Mouse (Mus musculus): Measurements from ENCODE around the gene Nefh.

Nefh gene

DNA sequence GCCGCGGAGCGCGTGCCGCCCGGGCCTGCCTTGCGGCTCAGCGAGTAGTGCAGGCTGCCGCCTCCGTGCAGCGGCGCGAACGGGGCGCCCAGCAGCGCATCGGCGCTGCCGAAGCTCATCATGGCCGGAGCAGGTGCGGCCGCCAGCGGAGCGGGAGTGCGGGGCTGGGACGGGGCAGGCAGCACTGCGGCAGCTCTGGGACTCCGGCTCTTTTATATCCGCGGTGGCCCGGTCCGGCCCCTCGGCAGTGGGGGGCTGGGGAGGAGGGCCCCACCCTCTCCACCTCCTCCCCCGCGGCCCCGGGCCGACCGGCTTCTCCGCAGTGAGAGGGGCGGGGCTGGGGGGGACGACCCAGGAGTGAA, at the start of gene Nefh:
Gene Nefh (minus strand): TSS at position 252 of the 362 bp plus-strand sequence.
- no peak for DNase-seq

DNA sequence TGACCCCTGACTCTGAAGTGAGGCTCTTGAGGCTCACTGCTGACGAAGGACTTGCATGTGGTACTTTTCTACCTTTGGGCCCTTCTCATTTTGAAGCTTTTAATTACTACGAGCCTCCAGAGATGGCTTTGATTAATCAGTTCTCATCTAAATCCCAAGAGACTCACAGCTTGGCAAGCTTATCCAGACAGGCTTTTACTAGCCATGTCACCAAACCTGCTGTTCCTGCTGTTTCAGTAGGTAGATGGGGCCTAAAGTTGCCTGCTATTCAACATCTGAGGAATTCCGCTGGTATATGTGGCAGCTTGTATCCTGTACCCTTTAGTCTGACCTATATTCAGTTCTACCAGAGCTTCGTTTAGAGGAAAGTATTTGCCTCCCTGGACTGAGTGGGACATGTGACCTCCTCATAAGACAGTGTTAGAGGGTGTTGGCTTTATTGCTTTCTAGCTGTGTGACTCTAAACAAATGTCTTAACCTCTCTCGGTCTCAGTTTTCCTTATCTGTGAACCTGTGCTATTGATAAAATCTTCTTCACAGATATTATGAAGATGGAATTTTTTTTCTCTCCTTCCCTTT, 48.8 kb upstream of the Nefh start:
- DNase-seq: no peak

DNA sequence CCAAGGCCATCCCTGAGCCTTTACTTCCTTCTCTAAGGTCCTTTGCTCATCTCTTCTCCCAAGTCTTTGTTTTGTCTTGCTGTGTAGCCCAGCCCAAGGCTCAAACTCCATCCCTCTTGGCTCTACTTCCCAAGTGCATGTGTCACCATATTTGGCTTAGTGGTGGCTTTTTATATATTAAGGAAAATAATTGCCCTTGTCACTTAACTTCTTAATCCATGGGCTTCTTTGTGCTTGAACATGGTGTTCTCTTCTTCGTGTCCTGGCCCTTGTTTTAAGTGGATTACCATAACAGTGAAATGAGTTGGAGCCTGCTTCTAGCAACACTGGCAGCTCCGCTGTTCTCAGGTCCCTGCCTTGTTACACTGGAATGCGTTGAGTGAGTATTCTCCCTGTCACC, 47.8 kb upstream of the Nefh start:
- no peak for DNase-seq

DNA sequence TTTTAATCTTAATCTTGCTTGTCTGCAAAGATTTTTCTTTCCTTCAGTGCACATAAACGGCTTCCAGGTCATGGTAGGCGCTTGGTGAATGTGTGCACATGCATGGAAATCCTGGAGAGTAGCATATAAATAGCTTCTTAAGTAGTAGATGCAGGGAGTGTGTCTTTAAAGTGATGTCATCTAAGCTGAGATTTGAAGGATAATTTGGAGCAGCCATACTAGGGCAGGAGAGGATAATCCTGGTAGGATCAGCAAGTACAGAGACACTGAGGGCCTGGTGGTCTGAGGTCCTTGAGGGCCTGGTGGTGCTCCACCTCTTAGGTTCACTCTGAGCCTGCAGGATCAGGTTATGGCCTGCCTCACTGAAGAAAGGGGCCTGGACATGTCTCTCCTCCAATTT, 44.6 kb upstream of the Nefh start:
- no peak for DNase-seq

DNA sequence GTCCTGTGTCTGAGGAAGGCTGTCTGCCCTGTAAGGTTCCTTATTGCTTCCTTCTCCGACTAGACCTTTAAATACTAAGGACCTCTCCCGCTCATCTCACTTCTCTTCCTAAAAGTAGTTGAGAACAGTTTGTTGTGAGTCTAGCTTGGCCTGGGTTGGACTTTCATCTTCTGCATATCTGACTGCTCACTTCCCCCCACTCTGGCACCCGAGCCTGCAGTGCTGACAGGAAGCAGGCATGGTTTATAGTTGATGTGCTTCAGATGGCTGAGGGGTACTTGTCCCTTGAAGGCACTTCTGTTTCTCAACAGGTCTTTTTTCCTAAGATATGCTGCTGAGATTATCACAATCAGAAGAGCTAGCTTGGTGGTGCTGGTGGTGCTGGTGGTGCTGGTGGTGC, 41.3 kb upstream of the Nefh start:
- DNase-seq: no peak

DNA sequence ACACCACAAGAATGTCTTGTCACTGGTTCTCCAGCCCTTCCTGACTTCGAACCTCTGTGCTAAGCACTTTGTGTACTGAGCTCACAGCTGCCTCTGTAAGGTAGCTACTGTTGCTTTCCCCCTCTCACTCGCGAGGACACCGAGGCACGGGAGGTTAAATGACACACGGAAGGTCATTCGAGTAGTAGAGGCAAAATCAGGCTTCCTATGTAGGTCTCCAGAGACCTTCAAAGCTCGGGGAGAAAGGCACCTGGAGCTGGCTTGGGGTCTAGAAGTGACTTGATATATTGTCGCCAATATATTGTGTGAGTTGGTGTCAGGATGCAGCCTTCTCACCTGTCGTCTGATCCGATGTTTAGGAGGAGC, 39.6 kb upstream of the Nefh start:
- no peak for DNase-seq

DNA sequence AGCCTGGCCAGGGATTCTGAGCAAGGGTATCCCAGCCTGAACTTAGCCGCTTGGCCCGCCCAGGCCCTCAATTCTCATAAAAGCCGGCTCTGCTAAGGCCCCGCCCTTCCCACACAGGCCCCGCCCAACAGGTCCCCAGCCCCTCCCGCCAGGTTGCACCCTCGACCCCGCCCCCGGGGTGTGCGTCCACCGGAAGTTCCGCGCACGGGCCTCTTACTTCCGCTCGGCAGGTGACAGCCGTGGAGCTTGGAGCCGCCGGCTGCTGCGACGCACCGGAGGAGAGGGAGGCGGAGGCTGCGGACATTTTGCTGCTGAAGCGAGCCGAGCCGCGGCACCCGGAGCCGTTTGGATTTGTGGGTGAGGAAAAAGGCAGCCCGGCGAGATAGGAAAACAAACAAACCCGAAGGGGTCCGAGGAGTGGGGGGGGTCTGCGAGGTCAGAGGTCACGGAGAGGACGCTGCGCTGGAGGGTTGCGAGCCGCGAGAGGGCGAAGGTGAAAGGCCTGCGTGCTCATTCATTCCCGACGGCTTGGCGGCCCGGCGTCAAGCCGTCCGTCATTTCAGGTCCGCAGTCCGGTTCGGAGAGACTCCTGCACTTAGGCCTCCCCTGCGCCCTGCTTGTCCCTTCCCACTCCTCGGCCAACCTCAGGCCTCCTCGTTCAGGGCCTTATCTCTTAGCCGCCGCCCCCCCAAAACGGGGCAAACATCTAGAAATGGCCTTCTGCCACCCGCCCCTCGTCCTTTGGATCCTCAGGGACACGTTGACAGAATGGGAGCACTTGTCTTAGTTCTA, 39.0 kb upstream of the Nefh start, which contains the start of gene Ap1b1:
Gene Ap1b1 (plus strand): TSS at position 130 of the 792 bp plus-strand sequence.
- peak; percentile 98 for DNase-seq

DNA sequence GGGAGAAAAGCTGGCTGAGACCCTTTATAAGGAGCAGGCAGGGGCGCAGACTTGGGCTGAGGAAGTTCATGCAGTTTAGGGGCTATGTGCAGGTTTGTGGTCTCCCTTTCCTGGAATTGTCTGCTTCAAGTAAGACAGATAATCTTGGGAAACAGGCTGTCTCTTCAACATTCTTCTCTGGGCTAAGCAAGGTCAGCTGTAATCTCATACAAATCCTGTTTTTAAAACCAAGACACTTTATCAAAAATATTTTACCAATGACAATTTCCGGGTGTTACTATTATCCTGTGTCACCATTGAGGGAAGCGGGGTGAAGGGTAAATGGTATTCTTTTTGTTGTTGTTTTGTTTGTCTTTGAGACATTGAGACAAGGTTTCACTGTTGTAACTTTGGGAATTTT, 36.9 kb upstream of the Nefh start:
- no peak for DNase-seq

DNA sequence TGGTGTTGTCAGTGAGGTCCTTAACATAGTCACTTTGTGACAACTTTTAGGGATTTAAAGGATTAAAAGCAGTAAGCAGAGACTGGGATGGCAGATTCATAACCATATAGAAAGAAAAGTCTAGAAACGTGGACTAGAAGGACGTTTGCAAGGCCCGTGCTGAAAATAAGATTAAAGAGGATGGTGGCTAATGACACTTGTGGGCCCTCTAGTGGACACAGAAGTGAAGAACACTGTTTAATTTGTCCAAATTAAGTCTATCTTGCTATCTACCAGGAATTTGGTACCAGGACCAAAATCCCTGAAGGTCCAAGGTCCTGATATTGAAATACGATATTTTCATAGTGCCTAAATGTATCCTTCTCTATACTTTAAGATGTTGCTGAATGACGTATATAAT, 36.4 kb upstream of the Nefh start:
- DNase-seq: no peak

DNA sequence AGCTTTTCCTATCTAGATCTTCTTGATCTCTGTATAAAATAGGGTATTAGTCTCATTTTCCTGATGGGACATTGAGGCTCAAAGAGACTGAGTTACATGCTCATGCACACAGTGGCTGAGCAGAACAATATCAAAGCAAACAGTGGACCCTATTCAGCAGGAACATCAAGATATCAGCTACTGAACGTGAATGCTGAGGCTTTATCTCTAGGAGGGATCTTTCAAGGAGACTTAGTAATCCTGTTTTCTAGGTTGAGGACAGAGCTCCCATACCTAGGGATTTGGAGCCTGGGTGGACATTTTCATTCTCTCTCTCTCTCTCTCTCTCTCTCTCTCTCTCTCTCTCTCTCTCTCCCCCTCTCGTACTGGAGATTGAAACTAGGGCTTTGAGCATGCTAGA, 35.7 kb upstream of the Nefh start:
- DNase-seq: no peak

DNA sequence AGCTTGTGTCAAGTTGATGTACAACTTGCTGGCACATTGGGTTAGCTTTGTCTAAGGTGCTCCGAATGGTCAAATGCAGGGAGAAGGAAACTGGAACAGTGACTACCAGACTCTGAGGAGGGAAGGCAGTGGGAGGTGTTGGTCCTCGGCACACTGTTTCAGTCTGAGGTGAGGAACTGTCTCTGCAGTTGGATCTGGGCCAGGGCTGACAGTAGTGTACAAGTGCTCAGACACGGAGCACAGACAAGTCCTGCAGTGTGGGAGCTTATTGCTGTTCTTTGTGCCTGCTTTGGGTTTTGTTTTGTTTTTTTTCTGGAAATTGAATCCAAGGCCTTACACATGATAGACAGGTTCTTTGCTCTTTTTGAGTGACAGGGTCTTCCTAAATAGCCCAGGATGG, 35.1 kb upstream of the Nefh start:
- DNase-seq: no peak

DNA sequence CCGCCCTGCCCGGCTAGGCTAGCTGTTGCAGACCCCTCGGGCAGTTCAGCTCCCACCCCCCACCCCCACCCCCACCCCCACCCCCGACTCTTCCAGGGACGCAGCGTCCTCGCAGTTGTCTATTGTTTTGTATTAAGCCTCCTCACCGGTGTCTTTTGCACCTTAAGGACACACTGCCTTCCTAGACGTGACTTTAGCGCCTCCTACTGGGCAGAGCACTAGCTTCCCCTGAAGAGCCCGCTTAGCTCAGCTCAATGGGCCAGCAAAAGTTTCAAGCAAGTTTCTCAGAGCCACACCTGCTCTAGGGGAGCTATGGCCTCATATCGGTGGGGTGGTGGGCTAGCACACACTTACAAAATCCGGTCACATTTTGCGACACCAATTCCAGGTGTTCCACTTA, 27.8 kb upstream of the Nefh start:
- DNase-seq: peak; percentile 82

DNA sequence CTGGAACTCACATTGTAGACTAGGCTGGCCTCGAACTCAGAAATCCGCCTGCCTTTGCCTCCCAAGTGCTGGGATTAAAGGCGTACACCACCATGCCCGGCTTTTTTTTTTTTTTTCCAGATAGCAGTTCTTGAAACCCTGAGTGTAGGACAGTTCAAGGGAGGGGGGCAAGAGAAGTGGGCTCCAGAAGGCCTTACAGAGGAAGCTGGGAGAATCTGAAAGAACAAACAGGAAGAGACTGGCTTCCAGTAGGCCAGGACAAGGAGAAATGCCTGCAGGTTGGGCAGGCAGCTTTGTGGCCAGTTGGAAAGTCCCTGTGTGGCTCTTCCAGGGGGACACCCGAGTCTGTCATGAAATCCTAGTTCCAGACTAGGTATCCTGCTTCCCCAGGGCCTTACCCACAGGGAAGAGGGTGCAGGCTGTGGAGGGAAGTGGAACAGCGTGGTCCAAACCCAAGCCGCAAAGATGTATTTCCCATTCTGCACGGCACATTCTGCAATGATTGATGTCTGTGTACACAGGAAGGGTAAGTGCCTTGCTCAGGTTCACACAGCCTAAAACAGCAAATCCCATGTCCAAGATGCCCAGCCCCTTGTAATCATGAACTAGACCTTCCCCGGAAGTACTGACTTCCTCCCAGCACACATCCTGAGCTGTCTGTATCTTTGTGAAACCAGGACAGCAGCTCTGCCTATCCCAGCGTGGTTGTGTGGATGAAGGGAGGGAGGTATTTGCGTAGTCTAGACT, 26.7 kb upstream of the Nefh start:
- DNase-seq: no peak

DNA sequence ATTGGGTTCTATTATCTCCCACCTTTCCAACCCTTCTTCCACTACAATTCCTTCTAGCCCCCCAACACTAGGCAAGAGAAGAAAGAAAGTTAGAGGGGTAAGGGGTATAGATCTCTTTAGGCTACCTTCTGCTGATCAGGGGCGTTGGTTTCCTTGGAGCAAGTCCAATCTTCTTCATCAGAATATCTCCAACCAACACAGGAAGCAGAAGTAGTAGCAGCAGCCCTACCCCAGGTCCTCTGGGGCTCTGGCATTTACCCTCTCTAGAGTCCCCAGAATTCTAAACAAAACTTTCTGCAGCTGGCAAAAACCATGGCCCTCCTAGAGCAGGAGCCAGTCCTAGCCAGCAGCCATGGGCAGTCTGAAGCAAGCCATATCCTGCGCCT, 26.0 kb upstream of the Nefh start:
- no peak for DNase-seq

DNA sequence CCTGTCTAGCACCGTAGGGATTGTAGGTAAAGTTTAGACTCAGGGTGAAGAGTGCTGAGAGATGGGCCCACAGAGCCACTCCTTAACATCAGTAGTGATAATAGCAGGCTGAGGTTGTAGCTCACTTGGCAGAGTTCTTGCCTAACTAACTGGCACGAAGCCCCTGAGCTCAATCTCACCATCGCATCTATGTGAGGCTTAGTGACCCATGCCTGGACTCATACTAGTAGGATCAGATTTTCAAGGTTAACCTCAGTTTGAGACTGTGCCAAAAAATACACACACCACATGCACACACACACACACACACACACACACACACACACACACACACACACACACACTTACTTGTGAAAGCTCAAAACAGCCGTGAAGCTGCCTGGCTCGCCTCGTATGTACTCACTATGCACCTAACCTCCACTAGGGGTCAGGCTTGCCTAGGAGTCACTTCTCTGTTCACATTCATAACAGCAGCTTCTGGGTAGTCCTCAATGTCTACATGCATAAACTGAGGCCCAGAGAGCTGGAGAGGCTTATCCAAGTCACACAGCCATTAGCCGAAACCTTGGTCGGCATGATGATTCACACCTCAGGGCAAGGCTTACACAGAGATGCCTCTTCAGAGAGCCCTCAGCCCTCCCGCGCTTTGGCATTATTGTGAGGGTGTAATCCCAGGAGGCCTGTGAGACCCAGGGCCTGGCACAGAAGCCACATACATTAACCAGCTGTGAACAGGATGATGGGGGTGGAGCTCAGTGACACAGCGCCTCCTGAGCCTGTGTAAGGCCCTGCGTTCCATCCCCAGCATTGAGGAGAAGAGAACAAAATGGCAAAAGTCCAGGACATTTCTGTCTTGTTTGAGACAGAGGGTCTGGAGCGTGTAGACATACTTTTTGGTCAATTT, 25.4 kb upstream of the Nefh start:
- peak; percentile 70 for DNase-seq

DNA sequence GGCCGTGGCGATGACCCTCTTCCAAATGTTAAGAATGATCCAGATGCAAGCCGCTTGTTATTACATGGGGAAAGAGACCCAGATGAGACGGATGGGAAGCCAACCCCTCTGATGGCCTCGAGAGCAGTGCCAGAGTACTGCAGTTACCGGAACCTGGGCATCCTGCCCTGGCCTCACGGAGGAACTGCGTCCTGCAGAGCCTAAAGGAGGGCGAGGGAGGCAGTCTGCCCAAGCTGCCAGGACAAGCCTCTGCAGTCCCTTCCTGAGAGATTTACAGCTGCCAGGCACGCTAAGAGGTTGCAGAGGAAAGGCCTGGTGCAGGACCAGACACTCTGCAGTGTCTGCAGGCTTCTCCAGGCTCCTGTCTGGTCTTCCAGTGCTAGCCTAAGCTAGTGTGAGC, 20.5 kb upstream of the Nefh start:
- DNase-seq: no peak

DNA sequence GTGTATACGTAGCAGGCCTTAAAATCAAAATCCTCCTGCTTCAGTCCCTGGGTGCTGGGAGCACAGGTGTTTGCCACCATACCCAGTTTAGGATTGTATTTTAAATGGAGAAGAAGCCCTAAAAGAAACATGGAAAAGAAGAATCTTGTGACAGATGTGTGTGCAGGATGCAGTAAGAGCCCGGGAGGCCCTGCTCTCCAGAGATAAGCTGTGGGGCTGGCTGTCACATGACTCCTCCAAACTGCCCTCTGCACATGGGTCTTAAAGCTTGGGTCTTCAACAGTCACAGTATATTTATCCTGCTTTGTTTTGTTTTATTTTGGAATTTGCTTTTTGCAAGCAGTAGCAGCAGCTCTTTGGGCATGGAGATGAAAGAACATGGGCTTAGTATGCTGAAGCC, 19.7 kb upstream of the Nefh start:
- DNase-seq: peak; percentile 74

DNA sequence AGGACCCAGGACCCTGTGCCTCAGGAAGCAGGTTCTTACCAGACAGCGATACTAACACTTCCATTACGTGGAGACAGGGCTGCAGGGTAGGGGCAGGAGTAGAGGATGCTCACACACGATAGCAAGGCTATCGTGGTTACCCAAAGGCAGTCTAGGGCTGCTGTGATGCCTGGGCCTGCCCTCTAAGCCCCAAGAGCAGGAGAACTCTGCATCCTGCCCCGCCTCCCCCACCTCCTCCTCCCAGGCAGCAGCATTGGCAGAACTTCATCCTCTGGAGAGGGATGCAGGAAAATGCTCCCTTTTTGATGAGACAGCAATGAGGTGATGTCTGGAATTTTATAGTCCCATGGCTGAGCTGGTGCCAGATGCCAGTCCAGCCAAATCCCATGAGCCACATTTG, 19.0 kb upstream of the Nefh start:
- DNase-seq: peak; percentile 71

DNA sequence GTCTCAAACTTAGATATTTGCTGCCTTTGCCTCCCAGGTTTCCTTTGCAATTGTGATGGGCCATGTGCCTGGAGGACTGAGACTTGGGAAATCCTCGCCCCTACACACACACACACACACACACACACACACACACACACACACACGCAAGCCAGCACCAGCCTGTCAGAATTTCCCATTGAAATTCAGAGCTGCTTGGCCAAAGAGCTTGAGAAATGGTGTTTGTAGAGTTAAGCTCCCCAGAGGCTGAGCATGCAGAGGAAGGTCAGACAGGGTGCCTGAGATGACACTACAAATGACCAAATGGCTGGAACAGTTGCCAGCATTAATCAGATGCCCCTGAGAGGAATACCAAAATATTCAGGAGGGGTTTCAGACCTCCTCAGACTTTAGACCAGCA, 18.5 kb upstream of the Nefh start:
- DNase-seq: no peak

DNA sequence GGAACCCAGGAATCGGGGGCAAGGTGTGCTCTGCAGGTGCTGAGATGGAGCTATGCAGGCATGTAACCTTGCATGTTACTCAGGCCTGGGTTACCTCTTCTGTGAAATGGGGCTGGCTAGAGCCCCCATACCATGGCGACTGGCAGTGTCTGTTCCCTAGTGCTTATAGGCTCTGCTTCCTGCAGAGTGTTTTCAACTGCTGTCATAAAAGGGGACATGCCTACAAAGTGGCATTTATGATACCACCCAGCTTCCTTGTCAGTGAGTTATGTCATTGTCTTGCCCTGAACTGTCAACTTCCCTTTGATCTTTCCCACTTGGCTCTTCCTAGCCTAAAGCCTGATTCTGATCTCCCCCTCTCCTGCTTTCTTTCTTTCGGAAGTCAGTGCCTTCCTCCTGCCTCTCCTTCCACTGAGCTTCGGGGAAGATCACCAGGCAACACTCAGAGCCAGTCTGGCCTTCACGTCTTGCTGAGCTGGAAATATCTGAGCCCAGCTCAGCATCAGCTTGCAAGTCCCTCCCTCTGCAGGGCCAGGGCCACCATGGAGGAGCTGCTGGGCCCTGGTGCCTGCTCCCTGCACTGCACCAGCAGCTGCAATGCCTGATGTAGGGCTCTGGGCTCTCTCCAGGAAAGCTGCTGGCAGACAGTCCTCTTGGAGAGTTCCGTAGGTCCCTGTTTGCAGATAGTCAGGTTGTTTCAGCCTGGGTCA, 15.4 kb upstream of the Nefh start:
- DNase-seq: no peak

DNA sequence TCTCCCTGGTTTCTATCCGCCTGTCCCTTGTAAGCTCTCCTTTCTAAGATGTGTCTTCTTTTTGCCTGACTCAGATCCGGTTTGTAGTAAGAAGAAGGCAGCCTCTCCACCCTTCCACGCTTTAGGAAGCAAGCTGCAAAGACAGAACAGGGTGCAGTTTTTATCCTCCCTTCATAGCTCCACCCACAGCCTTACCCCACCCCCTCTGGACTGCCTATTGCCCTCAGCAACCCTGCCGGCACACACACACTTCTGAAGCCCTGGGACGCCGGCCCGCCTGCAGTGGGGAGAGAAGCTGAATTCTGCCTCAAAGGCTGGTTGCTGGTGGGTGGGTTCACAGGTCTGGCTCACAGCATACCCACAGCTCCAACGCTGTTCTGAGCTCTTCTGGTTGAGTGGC, 6.1 kb upstream of the Nefh start:
- DNase-seq: no peak

DNA sequence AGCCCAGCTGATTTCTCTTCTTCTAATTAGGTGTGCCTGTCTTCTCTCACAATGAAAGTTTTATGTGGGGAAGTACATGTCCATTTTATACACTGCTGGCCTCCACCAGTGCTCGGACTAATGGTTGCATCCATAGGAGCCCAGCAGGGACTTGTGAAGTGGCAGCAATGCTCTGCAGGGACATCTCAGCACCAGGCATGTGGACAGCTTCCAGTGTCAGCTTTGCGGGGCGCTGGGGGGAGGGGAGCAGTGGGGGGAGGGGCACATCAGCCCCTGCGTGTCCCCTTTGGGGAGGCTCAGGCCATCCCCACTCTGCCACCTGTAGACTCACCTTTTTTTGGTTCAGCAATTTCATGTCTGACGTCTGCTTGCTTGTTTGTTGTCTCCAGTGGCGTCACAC, 5.5 kb upstream of the Nefh start:
- no peak for DNase-seq

All from liver (tissue).